Mouse (Mus musculus) liver, embryonic 14.5 days (tissue): ENCODE results near the gene Adamts16. TPM values are rescaled to one million over a fixed set of nuclear protein-coding genes. Genes with fewer than 3 reads are reported as not detected.

ENCODE experiments used
- ATAC-seq: fragments of 200-750 bp; cut with Nextera tagmentation; 2 replicates; pipeline ENCODE4 v1.8.0; 2017; ENCODE audit warnings: moderate number of reproducible peaks, mild to moderate bottlenecking, moderate library complexity; ENCODE audit not compliant: insufficient read depth
- DNase-seq, 3 experiments: peaks; one replicate each; pipeline ENCODE4 v3.0.0-alpha.2; 2012 to 2013; ENCODE audit warnings: low read depth in 3 of 3, low spot score in 3 of 3
- H3K27ac ChIP-seq: fragments of 300-500 bp; sonication (generic); 2 replicates; pipeline ENCODE4 v1.5.1; 2014; ENCODE audit warnings: moderate library complexity, mild to moderate bottlenecking, control low read depth, inconsistent platforms
- H3K27me3 ChIP-seq: fragments of 300-500 bp; sonication (generic); 2 replicates; pipeline ENCODE4 v1.6.1; 2014; ENCODE audit warnings: mild to moderate bottlenecking, low read length, moderate library complexity; ENCODE audit not compliant: control insufficient read depth, insufficient read depth
- H3K36me3 ChIP-seq: fragments of 300-500 bp; sonication (generic); replicated peaks from 2 replicates; pipeline ENCODE4 v1.6.1; 2014; ENCODE audit warnings: low read depth; ENCODE audit not compliant: control insufficient read depth, insufficient read depth
- H3K4me1 ChIP-seq, 2 experiments: fragments of 200-500 bp in 1 of 2; fragments of 300-500 bp in 1 of 2; sonication (generic) in 1 of 2; replicated peaks; 2 replicates each; pipeline ENCODE4 v1.6.1; 2012 to 2014; ENCODE audit warnings: antibody characterized with exemption in 1 of 2, inconsistent platforms in 1 of 2, low read length in 1 of 2; ENCODE audit not compliant: control insufficient read depth in 2 of 2, insufficient read depth in 2 of 2
- H3K4me2 ChIP-seq: fragments of 300-500 bp; sonication (generic); 2 replicates; pipeline ENCODE4 v1.6.1; 2014; ENCODE audit warnings: low read depth, mild to moderate bottlenecking, control low read depth, moderate library complexity
- H3K4me3 ChIP-seq, 2 experiments: fragments of 200-500 bp in 1 of 2; fragments of 300-500 bp in 1 of 2; sonication (generic) in 1 of 2; 2 replicates each; pipeline ENCODE4 v1.5.1; 2012 to 2014; ENCODE audit warnings: low read depth in 2 of 2, low read length in 2 of 2, mild to moderate bottlenecking in 2 of 2, control low read depth in 1 of 2, inconsistent platforms in 1 of 2, moderate library complexity in 1 of 2; ENCODE audit not compliant: insufficient read depth in 1 of 2
- H3K9ac ChIP-seq: fragments of 300-500 bp; sonication (generic); replicated peaks from 2 replicates; pipeline ENCODE4 v1.6.1; 2014; ENCODE audit warnings: mild to moderate bottlenecking, control low read depth, moderate library complexity
- H3K9me3 ChIP-seq: fragments of 300-500 bp; sonication (generic); 2 replicates; pipeline ENCODE4 v1.6.1; 2016; ENCODE audit warnings: low read length, mixed read lengths; ENCODE audit not compliant: control insufficient read depth
- CTCF ChIP-seq: IDR thresholded peaks from 2 replicates; pipeline ENCODE4 v1.5.1; 2016; ENCODE audit warnings: antibody characterized with exemption, low read depth, control low read depth
- EP300 ChIP-seq: IDR thresholded peaks from 2 replicates; pipeline ENCODE4 v1.6.1; 2016; ENCODE audit warnings: antibody characterized with exemption, low read depth
- WGBS: fragments of 180-500 bp; shearing (Covaris S2); extraction: QIAGEN DNeasy Blood & Tissue Kit; methylation state at CpG from one replicate; pipeline ENCODE4 v1.1.7; 2014; ENCODE audit not compliant: insufficient replicate concordance; 5-methylcytosine and 5-hydroxymethylcytosine counted together
- polyA plus RNA-seq, 2 experiments: library from polyadenylated mRNA; depleted of rRNA in 1 of 2; stranded (reverse) in 1 of 2; unstranded in 1 of 2; fragments of >200 nt; fragmentation: Nextera tagmentation in 1 of 2; extraction: Ambion mirVana in 1 of 2; gene quantifications; 2 replicates each; pipeline versions ENCODE4 v1.2.1 to v1.2.3; 2012 to 2014

Adamts16 gene
- polyA plus RNA-seq, 2 experiments = 0.04 to 0.15 TPM

- H3K9me3 ChIP-seq = no peaks in the 10 kb centered on the region
- H3K4me3 ChIP-seq = no peak overlapping the region
- 15% methylated on average over 1 of the region's 1 CpGs for WGBS
- peaks cover 0 to 5% of the 10 kb centered on the region in 2 experiments; a peak in 1 of 4 replicates for H3K4me1 ChIP-seq
- DNase-seq (no peak), ATAC-seq (no peak)
- H3K36me3 ChIP-seq = no peaks in the 10 kb centered on the region
- no peak overlapping the region for H3K4me2 ChIP-seq
- TF ChIP-seq CTCF (no peak), EP300 (no peak)
- no peak overlapping the region for H3K27ac ChIP-seq
- H3K27me3 ChIP-seq = no peaks in the 10 kb centered on the region
- H3K9ac ChIP-seq = no peak overlapping the region
Observed at GRCm38 (mm10) chr13:70719994-70720393, 121.6 kb downstream of the Adamts16 start.

GRCm38 (mm10) chr13:70718814-70719213, 122.8 kb downstream of the Adamts16 start:
- ATAC-seq (no peak), DNase-seq (no peak)
- no peak overlapping the region for H3K4me2 ChIP-seq
- H3K4me1 ChIP-seq = no peaks in the 10 kb centered on the region
- H3K4me3 ChIP-seq = no peak overlapping the region
- H3K36me3 ChIP-seq = no peaks in the 10 kb centered on the region
- no peak for TF ChIP-seq EP300
- TF ChIP-seq CTCF = no peak
- H3K27ac ChIP-seq = no peak overlapping the region
- WGBS = 44% methylated on average over 2 of the region's 2 CpGs
- no peak overlapping the region for H3K9ac ChIP-seq
- H3K27me3 ChIP-seq = no peaks in the 10 kb centered on the region
- no peaks in the 10 kb centered on the region for H3K9me3 ChIP-seq

- Histone ChIP-seq H3K4me3 (no peak overlapping the region), H3K27me3 (no peaks in the 10 kb centered on the region), H3K9me3 (no peaks in the 10 kb centered on the region), H3K27ac (no peak overlapping the region), H3K9ac (no peak overlapping the region), H3K4me2 (no peak overlapping the region), H3K36me3 (no peaks in the 10 kb centered on the region), H3K4me1 (no peaks in the 10 kb centered on the region)
- ATAC-seq (no peak), DNase-seq (no peak)
- 45% methylated on average over 5 of the region's 5 CpGs for WGBS
- TF ChIP-seq EP300 (no peak), CTCF (0 out of 2 replicates have a peak, but pooled peaks have one; percentile 13)
Observed at GRCm38 (mm10) chr13:70716022-70716421, 125.6 kb downstream of the Adamts16 start.

- H3K36me3 ChIP-seq = no peaks in the 10 kb centered on the region
- no peak overlapping the region for H3K4me3 ChIP-seq
- no peak for ATAC-seq
- TF ChIP-seq EP300 = no peak
- no peak for TF ChIP-seq CTCF
- H3K27me3 ChIP-seq = no peaks in the 10 kb centered on the region
- no peaks in the 10 kb centered on the region for H3K9me3 ChIP-seq
- H3K9ac ChIP-seq = no peak overlapping the region
- no peaks in the 10 kb centered on the region for H3K4me1 ChIP-seq
- no peak for DNase-seq
- WGBS = 64% methylated on average over 7 of the region's 7 CpGs
- H3K4me2 ChIP-seq = no peak overlapping the region
- H3K27ac ChIP-seq = no peak overlapping the region
Observed at GRCm38 (mm10) chr13:70714081-70714775, 127.4 kb downstream of the Adamts16 start.

GRCm38 (mm10) chr13:70713331-70713730, 128.3 kb downstream of the Adamts16 start:
- Histone ChIP-seq H3K4me3 (no peak overlapping the region), H3K4me2 (no peak overlapping the region), H3K9me3 (no peaks in the 10 kb centered on the region), H3K4me1 (no peaks in the 10 kb centered on the region), H3K9ac (no peak overlapping the region), H3K27me3 (no peaks in the 10 kb centered on the region), H3K36me3 (no peaks in the 10 kb centered on the region), H3K27ac (no peak overlapping the region)
- DNase-seq (no peak), ATAC-seq (no peak)
- 49% methylated on average over 5 of the region's 5 CpGs for WGBS
- TF ChIP-seq CTCF (no peak), EP300 (no peak)
